Comparison of ENCODE assay signal across 8 mouse cellular contexts in genomic region chr2:156547123-156547891, GRCm38 (mm10). TPM values are rescaled to one million over a fixed set of nuclear protein-coding genes. Genes with fewer than 3 reads are reported as not detected.
DNase-seq lines count a peak whose midpoint lies in the region; ATAC-seq and TF ChIP-seq lines count a peak whose summit lies in the region.

Gene Aar2 (plus strand): TSS chr2:156547584.

- peak within 1 kb of the TSS; percentile 85 for H3K4me3 ChIP-seq in embryonic facial prominence, embryonic 14.5 days (ENCODE audit: low read depth, low read length)
- peak within 1 kb of the TSS; percentile 81 for H3K4me3 ChIP-seq in heart, adult 2 months
- peak within 1 kb of the TSS; percentile 91 for H3K4me3 ChIP-seq in limb, embryonic 14.5 days (replicated peaks; ENCODE audit: low read length)
- peak within 1 kb of the TSS; percentile 74 for H3K4me3 ChIP-seq in midbrain, postnatal 0 days (ENCODE audit: low read depth, low read length)

- H3K9ac ChIP-seq in embryonic facial prominence, embryonic 14.5 days (ENCODE audit: low read depth, low read length), result peak within 1 kb of the TSS; percentile 91
- H3K9ac ChIP-seq in heart, adult 2 months (ENCODE audit: low read depth, low read length), result peak within 1 kb of the TSS; percentile 83
- peak within 1 kb of the TSS; percentile 92 for H3K9ac ChIP-seq in limb, embryonic 14.5 days (ENCODE audit: low read depth, low read length, severe bottlenecking)
- H3K9ac ChIP-seq in midbrain, postnatal 0 days (replicated peaks; ENCODE audit: low read length, poor library complexity, severe bottlenecking), result peak within 1 kb of the TSS; percentile 70

- peak within 1 kb of the TSS; percentile 82 for H3K27ac ChIP-seq in embryonic facial prominence, embryonic 14.5 days (replicated peaks; ENCODE audit: low read depth, low read length)
- H3K27ac ChIP-seq in heart, adult 2 months, result peak within 1 kb of the TSS; percentile 91
- peak within 1 kb of the TSS; percentile 65; the same call in 1 of the 2 replicates for H3K27ac ChIP-seq in limb, embryonic 14.5 days (replicated peaks; ENCODE audit: low read depth, low read length)
- H3K27ac ChIP-seq in midbrain, postnatal 0 days (ENCODE audit: low read depth, low read length), result peak within 1 kb of the TSS; percentile 67

- peak within 1 kb of the TSS; percentile 83 for H3K4me2 ChIP-seq in embryonic facial prominence, embryonic 14.5 days (ENCODE audit: low read depth, low read length)
- H3K4me2 ChIP-seq in limb, embryonic 14.5 days (replicated peaks; ENCODE audit: low read depth, low read length, severe bottlenecking), result peak within 1 kb of the TSS; percentile 81
- H3K4me2 ChIP-seq in midbrain, postnatal 0 days (ENCODE audit: low read depth, low read length, poor library complexity, severe bottlenecking), result peak within 1 kb of the TSS; percentile 72

- DNase-seq in 3T3-L1 (ENCODE audit: low read depth, low spot score), result peak; percentile 87
- peak; percentile 64 to 70 for DNase-seq in adrenal gland, postnatal 4 days (ENCODE audit: low spot score in 2 of 2)
- DNase-seq in embryonic facial prominence, embryonic 14.5 days (ENCODE audit: low spot score), result peak; percentile 76
- peak; percentile 84 to 91 for DNase-seq in heart, adult 2 months
- DNase-seq in kidney, adult 8-10 months, result peak; percentile 64 to 81
- peak; percentile 79 for DNase-seq in limb, embryonic 14.5 days (ENCODE audit: low spot score)
- DNase-seq in midbrain, postnatal 0 days (ENCODE audit: low spot score), result peak; percentile 82
- DNase-seq in spleen, postnatal 36 days (ENCODE audit: low spot score in 2 of 2), result peak; percentile 63 to 75

- WGBS in embryonic facial prominence, embryonic 14.5 days, result 6% methylated on average over 38 of the region's 39 CpGs
- WGBS in heart, adult 2 months, result 6% methylated on average over 39 of the region's 39 CpGs
- WGBS in limb, embryonic 14.5 days, result 6% methylated on average over 39 of the region's 39 CpGs
- WGBS in midbrain, postnatal 0 days, result 5% methylated on average over 39 of the region's 39 CpGs

- H3K79me2 ChIP-seq in heart, adult 2 months (replicated peaks; ENCODE audit: control insufficient read depth, insufficient read depth, low read length), result 0 out of 2 replicates have a peak, but pooled peaks cover 2% of the 10 kb centered on the region

- no peaks in the 10 kb centered on the region for H3K9me3 ChIP-seq in embryonic facial prominence, embryonic 14.5 days (ENCODE audit: control insufficient read depth, low read length)
- H3K9me3 ChIP-seq in limb, embryonic 14.5 days (ENCODE audit: control insufficient read depth, low read length), result no peaks in the 10 kb centered on the region
- H3K9me3 ChIP-seq in midbrain, postnatal 0 days (ENCODE audit: low read length), result no peaks in the 10 kb centered on the region

- TF ChIP-seq EP300 in heart, adult 2 months (IDR thresholded peaks at IDR 0.05; ENCODE audit: insufficient read depth, low read depth, low read length), result no peak

- TF ChIP-seq POLR2A in heart, adult 2 months (IDR thresholded peaks at IDR 0.05; ENCODE audit: insufficient read depth, low read depth, low read length), result peak; percentile 90
- peak; percentile 65; the same call in 1 of the 2 replicates for TF ChIP-seq POLR2A in limb, embryonic 14.5 days (IDR thresholded peaks at IDR 0.05; ENCODE audit: borderline replicate concordance, extremely low read depth, insufficient read depth, insufficient read length)

- intact Hi-C loops in heart, adult 2 months (cut with DNase I), result loop anchor here (5.0 to 10.0 kb wide), 2 partner anchors 170 to 297 kb away; partner anchors contain the start of gene Tgif2

- no peaks in the 10 kb centered on the region for H3K27me3 ChIP-seq in embryonic facial prominence, embryonic 14.5 days (replicated peaks; ENCODE audit: control insufficient read depth, insufficient read depth, low read length)
- H3K27me3 ChIP-seq in heart, adult 2 months (ENCODE audit: control insufficient read depth, insufficient read depth, low read length), result no peaks in the 10 kb centered on the region
- H3K27me3 ChIP-seq in limb, embryonic 14.5 days (ENCODE audit: control insufficient read depth, insufficient read depth, low read length), result no peaks in the 10 kb centered on the region
- no peaks in the 10 kb centered on the region for H3K27me3 ChIP-seq in midbrain, postnatal 0 days (ENCODE audit: insufficient read depth, low read length)

- H3K4me1 ChIP-seq in embryonic facial prominence, embryonic 14.5 days (ENCODE audit: control insufficient read depth, insufficient read depth, low read length), result peaks cover 7% of the 10 kb centered on the region; the same call in 1 of the 2 replicates
- peaks cover 7% of the 10 kb centered on the region for H3K4me1 ChIP-seq in heart, adult 2 months (ENCODE audit: control insufficient read depth, insufficient read depth, low read length)
- peaks cover 9% of the 10 kb centered on the region for H3K4me1 ChIP-seq in limb, embryonic 14.5 days (ENCODE audit: control insufficient read depth, insufficient read depth, low read length)
- peaks cover 11% of the 10 kb centered on the region for H3K4me1 ChIP-seq in midbrain, postnatal 0 days (ENCODE audit: insufficient read depth, low read length)

- H3K36me3 ChIP-seq in embryonic facial prominence, embryonic 14.5 days (ENCODE audit: control insufficient read depth, insufficient read depth, low read length), result peaks cover 17% of the 10 kb centered on the region
- peaks cover 2% of the 10 kb centered on the region; the same call in 1 of the 2 replicates for H3K36me3 ChIP-seq in heart, adult 2 months (ENCODE audit: control insufficient read depth, insufficient read depth, low read length)
- peaks cover 14% of the 10 kb centered on the region for H3K36me3 ChIP-seq in limb, embryonic 14.5 days (ENCODE audit: control insufficient read depth, insufficient read depth, low read length)
- peaks cover 12% of the 10 kb centered on the region for H3K36me3 ChIP-seq in midbrain, postnatal 0 days (ENCODE audit: insufficient read depth, low read length)

- no peak for TF ChIP-seq CTCF in heart, adult 2 months (IDR thresholded peaks at IDR 0.05)
- no peak for TF ChIP-seq CTCF in midbrain, postnatal 0 days (IDR thresholded peaks at IDR 0.05)

- peak; percentile 53; the same call in 1 of the 2 replicates for ATAC-seq in embryonic facial prominence, embryonic 14.5 days (ENCODE audit: low read depth)
- peak; percentile 80 for ATAC-seq in limb, embryonic 14.5 days (ENCODE audit: low FRiP score, low read depth)
- ATAC-seq in midbrain, postnatal 0 days (ENCODE audit: low FRiP score), result 0 out of 2 replicates have a peak, but pooled peaks have one; percentile 56

RNA-seq across cellular contexts. Expression of gene Aar2, which starts in this region (rescaled TPM):
- 10 to 100 TPM; 34.2 to 35.8 TPM for total RNA-seq in adrenal gland, postnatal 4 days (2021)
- 34.3 and 37.5 TPM in 2 replicates for polyA plus RNA-seq in embryonic facial prominence, embryonic 14.5 days (2014; fragmentation: Nextera tagmentation; extraction: Ambion mirVana)
- total RNA-seq in heart, adult 2 months (2021), result 10 to 100 TPM; 21.0 to 22.7 TPM
- polyA plus RNA-seq in heart, adult 2 months (2012; rRNA removed), result 19.4 and 26.0 TPM in 2 replicates
- polyA plus RNA-seq in limb, embryonic 14.5 days (2012; rRNA removed), result 22.9 and 24.3 TPM in 2 replicates
- 36.8 and 38.8 TPM in 2 replicates for polyA plus RNA-seq in limb, embryonic 14.5 days (2014; fragmentation: Nextera tagmentation; extraction: Ambion mirVana)
- total RNA-seq in midbrain, postnatal 0 days (2014; rRNA removed), result 49.1 and 53.5 TPM in 2 replicates
- 42.0 and 44.5 TPM in 2 replicates for polyA plus RNA-seq in midbrain, postnatal 0 days (2015; fragmentation: Nextera tagmentation; extraction: Ambion mirVana)

Comparison
In these comparisons a context has a peak if more than half of its experiments do, and no peak if none do; other contexts are left out.
1. Peak in every context shown above with its lines: DNase-seq, ATAC-seq, H3K4me3 ChIP-seq and H3K27ac ChIP-seq.